Mouse (Mus musculus) megakaryocyte-erythroid progenitor cell, adult 5-6 weeks (primary cell): Measurements from ENCODE around the gene Cd63. TPM values are rescaled to one million over a fixed set of nuclear protein-coding genes. Genes with fewer than 3 reads are reported as not detected.

ENCODE experiments used
- ATAC-seq: replicated peaks from 2 replicates; pipeline ENCODE4 v1.8.0; 2016; ENCODE audit warnings: mild to moderate bottlenecking, inconsistent platforms; ENCODE audit not compliant: severe bottlenecking, poor library complexity, low FRiP score, low TSS enrichment
- total RNA-seq, 2 experiments: library from RNA; stranded (forward) in 1 of 2; stranded (reverse) in 1 of 2; fragments of 200-1000, 215-1000 nt in 1 of 2; fragments of >200 nt in 1 of 2; fragmentation: Nextera tagmentation in 1 of 2; gene quantifications; 2 replicates each; pipeline ENCODE4 v1.2.3; 2014 to 2017

The Cd63 gene
- total RNA-seq, 2 experiments from 2014 or later = 6.8 to 18.0 TPM

GRCm38 (mm10) chr10:128901409-128901808 lies 620 bp downstream of the Cd63 start:
- ATAC-seq = peak; percentile 60; the same call in 1 of the 2 replicates

GRCm38 (mm10) chr10:128902409-128902988 lies 1.7 kb downstream of the Cd63 start:
- peak; percentile 39 for ATAC-seq

- no peak for ATAC-seq
These were observed 4.0 kb downstream of the Cd63 start for GRCm38 (mm10) chr10:128904812-128905211.

- no peak for ATAC-seq
These were observed 8.1 kb downstream of the Cd63 start for GRCm38 (mm10) chr10:128908778-128909448.

GRCm38 (mm10) chr10:128909567-128910028 lies 8.8 kb downstream of the Cd63 start:
- ATAC-seq = 0 out of 2 replicates have a peak, but pooled peaks have one; percentile 9

- no peak for ATAC-seq
These were observed 9.5 kb downstream of the Cd63 start for GRCm38 (mm10) chr10:128910066-128910841.

- no peak for ATAC-seq
These were observed 10.6 kb downstream of the Cd63 start for GRCm38 (mm10) chr10:128911430-128911829.

GRCm38 (mm10) chr10:128912268-128912667 lies 11.5 kb downstream of the Cd63 start:
- ATAC-seq = no peak

- no peak for ATAC-seq
These were observed 12.0 kb downstream of the Cd63 start for GRCm38 (mm10) chr10:128912791-128913190.

GRCm38 (mm10) chr10:128913219-128913618 lies 12.4 kb downstream of the Cd63 start:
- peak; percentile 75 for ATAC-seq

- ATAC-seq = no peak
These were observed 12.9 kb downstream of the Cd63 start for GRCm38 (mm10) chr10:128913696-128914095.

- ATAC-seq = no peak
These were observed 14.8 kb downstream of the Cd63 start for GRCm38 (mm10) chr10:128915550-128915949.

- no peak for ATAC-seq
These were observed 15.9 kb downstream of the Cd63 start for GRCm38 (mm10) chr10:128916665-128917064.

GRCm38 (mm10) chr10:128917400-128917799 lies 16.6 kb downstream of the Cd63 start:
- no peak for ATAC-seq

GRCm38 (mm10) chr10:128918246-128918645 lies 17.5 kb downstream of the Cd63 start:
- ATAC-seq = no peak

- no peak for ATAC-seq
These were observed 18.4 kb downstream of the Cd63 start for GRCm38 (mm10) chr10:128919203-128919631.

- no peak for ATAC-seq
These were observed 19.2 kb downstream of the Cd63 start for GRCm38 (mm10) chr10:128919966-128920365.

- no peak for ATAC-seq
These were observed 20.0 kb downstream of the Cd63 start for GRCm38 (mm10) chr10:128920736-128921161.

GRCm38 (mm10) chr10:128921251-128921650 lies 20.5 kb downstream of the Cd63 start:
- no peak for ATAC-seq
